Mouse (Mus musculus) macrophage (primary cell): ENCODE data around the gene Kcnk4. TPM values are rescaled to one million over a fixed set of nuclear protein-coding genes. Genes with fewer than 3 reads are reported as not detected.

ENCODE experiments used
- polyA plus RNA-seq: library from polyadenylated mRNA; stranded (reverse); fragments of 250-400 nt; gene quantifications from 3 replicates; pipeline ENCODE4 v1.2.4, GENCODE M21; 2018; ENCODE audit warnings: inconsistent platforms

Gene Kcnk4
- polyA plus RNA-seq, 1 experiment from 2014 or later = not detected

Other genes with a start within 250 kb of the Kcnk4 start
- 15.5 to 39.8 TPM (median 30.3 TPM) in 3 replicates for gene Rps6ka4, start 93.9 kb downstream of the Kcnk4 start, polyA plus RNA-seq
- gene Ccdc88b, start 76.3 kb downstream of the Kcnk4 start, polyA plus RNA-seq = 16.2 to 28.6 TPM (median 21.1 TPM) in 3 replicates
- gene Trmt112, start 24.8 kb downstream of the Kcnk4 start, polyA plus RNA-seq = 70.0 to 96.1 TPM (median 81.1 TPM) in 3 replicates
- 147 to 393 TPM (median 352 TPM) in 3 replicates for gene Prdx5, start 24.4 kb downstream of the Kcnk4 start, polyA plus RNA-seq
- 11.0 to 32.7 TPM (median 31.3 TPM) in 3 replicates for gene Esrra, start 12.7 kb downstream of the Kcnk4 start, polyA plus RNA-seq
- gene Catsperz, start 9.1 kb downstream of the Kcnk4 start, polyA plus RNA-seq = not detected in 3 replicates
- gene Bad, start 7.3 kb upstream of the Kcnk4 start, polyA plus RNA-seq = 40.5 to 63.3 TPM (median 50.1 TPM) in 3 replicates
- 15.6 to 35.9 TPM (median 30.6 TPM) in 3 replicates for gene Gpr137, start 8.0 kb upstream of the Kcnk4 start, polyA plus RNA-seq
- 51.9 to 204 TPM (median 81.4 TPM) in 3 replicates for gene Ppp1r14b, start 40.5 kb upstream of the Kcnk4 start, polyA plus RNA-seq
- gene Plcb3, start 42.0 kb upstream of the Kcnk4 start, polyA plus RNA-seq = 15.2 to 25.2 TPM (median 24.8 TPM) in 3 replicates
- gene Fkbp2, start 46.0 kb upstream of the Kcnk4 start, polyA plus RNA-seq = 146 to 269 TPM (median 153 TPM) in 3 replicates
- gene Vegfb, start 53.1 kb upstream of the Kcnk4 start, polyA plus RNA-seq = 34.5 to 91.1 TPM (median 72.1 TPM) in 3 replicates
- 18.1 to 21.0 TPM (median 19.3 TPM) in 3 replicates for gene Dnajc4, start 58.1 kb upstream of the Kcnk4 start, polyA plus RNA-seq
- gene Nudt22, start 61.6 kb upstream of the Kcnk4 start, polyA plus RNA-seq = 4.5 to 6.6 TPM (median 5.3 TPM) in 3 replicates
- gene Trpt1, start 61.6 kb upstream of the Kcnk4 start, polyA plus RNA-seq = 0.55 to 0.80 TPM (median 0.66 TPM) in 3 replicates
- gene Fermt3, start 85.0 kb upstream of the Kcnk4 start, polyA plus RNA-seq = 194 to 236 TPM (median 225 TPM) in 3 replicates
- 53.3 to 149 TPM (median 126 TPM) in 3 replicates for gene Stip1, start 105.5 kb upstream of the Kcnk4 start, polyA plus RNA-seq
- 5.5 to 13.5 TPM (median 7.3 TPM) in 3 replicates for gene Macrod1, start 122.3 kb upstream of the Kcnk4 start, polyA plus RNA-seq
- not detected in 3 replicates for gene Flrt1, start 171.2 kb upstream of the Kcnk4 start, polyA plus RNA-seq